Mouse (Mus musculus) heart, postnatal 36 days (tissue): ENCODE data around the gene Uhrf1. TPM values are rescaled to one million over a fixed set of nuclear protein-coding genes. Genes with fewer than 3 reads are reported as not detected.
"Not testable (repeated sequence)": the region's sequence is repeated elsewhere in the genome, so short reads cannot be mapped to it uniquely, and the experiment has no call there.

Experiments used
- DNase-seq, 2 experiments: peaks; one replicate each; pipeline ENCODE4 v3.0.0; 2021 to 2022
- intact Hi-C: fragments of 180-260 bp; cut with DNase I; formaldehyde crosslinking; loops from one replicate; pipeline ENCODE4 v1.15.1; 2025
- total RNA-seq, 2 experiments: library from RNA; stranded (reverse); gene quantifications; 2 replicates each; pipeline ENCODE4 v1.2.3; 2021

Gene Uhrf1
- total RNA-seq: 1 to 10 TPM; 2.8 to 3.3 TPM

- peak; percentile 64 to 70 for DNase-seq
- intact Hi-C loops: no loop called here
Observed at GRCm38 (mm10) chr17:56303160-56303846, at the start of gene Uhrf1. TSS of gene Uhrf1 (plus strand) at chr17:56303321.

- intact Hi-C loops: loop anchor here (1.0 to 5.0 kb wide), 2 partner anchors 122 to 142 kb away; no protein-coding TSS in a partner anchor
- DNase-seq: no peak
Observed at GRCm38 (mm10) chr17:56254695-56255094, 48.4 kb upstream of the Uhrf1 start.

- intact Hi-C loops: loop anchor here (1.0 to 5.0 kb wide), 2 partner anchors 123 to 143 kb away; no protein-coding TSS in a partner anchor
- DNase-seq: no peak
Observed at GRCm38 (mm10) chr17:56255429-56255828, 47.7 kb upstream of the Uhrf1 start.

GRCm38 (mm10) chr17:56255863-56256238, 47.3 kb upstream of the Uhrf1 start:
- DNase-seq: peak; percentile 97 to 99
- intact Hi-C loops: loop anchor here (1.0 to 5.0 kb wide), 2 partner anchors 124 to 144 kb away; no protein-coding TSS in a partner anchor

GRCm38 (mm10) chr17:56256239-56256881, 46.8 kb upstream of the Uhrf1 start, which contains the start of gene Fem1a:
TSS of gene Fem1a (plus strand) at chr17:56256810.
- intact Hi-C loops: loop anchor here (5.0 kb wide), 1 partner anchor 144 kb away; no protein-coding TSS in a partner anchor

GRCm38 (mm10) chr17:56257181-56257894, 45.8 kb upstream of the Uhrf1 start:
- intact Hi-C loops: loop anchor here (5.0 kb wide), 1 partner anchor 145 kb away; no protein-coding TSS in a partner anchor
- DNase-seq: peak in 1 of 2 experiments; percentile 52

More at GRCm38 (mm10) chr17:56256239-56256881, 46.8 kb upstream of the Uhrf1 start, which contains the start of gene Fem1a:
- peak; percentile 84 to 92 for DNase-seq

GRCm38 (mm10) chr17:56258269-56258668, 44.9 kb upstream of the Uhrf1 start:
- DNase-seq: peak in 1 of 2 experiments; percentile 5
- intact Hi-C loops: loop anchor here (5.0 kb wide), 1 partner anchor 146 kb away; no protein-coding TSS in a partner anchor

- DNase-seq: not testable (repeated sequence)
- intact Hi-C loops: loop anchor here (5.0 kb wide), 1 partner anchor 147 kb away; no protein-coding TSS in a partner anchor
Observed at GRCm38 (mm10) chr17:56258812-56259211, 44.3 kb upstream of the Uhrf1 start.

GRCm38 (mm10) chr17:56259301-56260037, 43.7 kb upstream of the Uhrf1 start:
- intact Hi-C loops: loop anchor here (5.0 kb wide), 1 partner anchor 147 kb away; no protein-coding TSS in a partner anchor
- peak in 1 of 2 experiments; percentile 6 for DNase-seq

GRCm38 (mm10) chr17:56261166-56261565, 42.0 kb upstream of the Uhrf1 start:
- no peak for DNase-seq
- intact Hi-C loops: no loop called here

GRCm38 (mm10) chr17:56262645-56263094, 40.5 kb upstream of the Uhrf1 start:
- intact Hi-C loops: no loop called here

GRCm38 (mm10) chr17:56264020-56264419, 39.1 kb upstream of the Uhrf1 start:
- intact Hi-C loops: no loop called here
- DNase-seq: peak; percentile 81 to 82

More at GRCm38 (mm10) chr17:56262645-56263094, 40.5 kb upstream of the Uhrf1 start:
- DNase-seq: no peak

- intact Hi-C loops: no loop called here
- DNase-seq: no peak
Observed at GRCm38 (mm10) chr17:56265011-56265410, 38.1 kb upstream of the Uhrf1 start.

- intact Hi-C loops: no loop called here
- DNase-seq: no peak
Observed at GRCm38 (mm10) chr17:56265869-56266268, 37.3 kb upstream of the Uhrf1 start.

- DNase-seq: no peak
- intact Hi-C loops: no loop called here
Observed at GRCm38 (mm10) chr17:56266271-56266670, 36.9 kb upstream of the Uhrf1 start.

- DNase-seq: peak in 1 of 2 experiments; percentile 58
- intact Hi-C loops: no loop called here
Observed at GRCm38 (mm10) chr17:56269153-56269630, 33.9 kb upstream of the Uhrf1 start.

- DNase-seq: peak in 1 of 2 experiments; percentile 2
- intact Hi-C loops: no loop called here
Observed at GRCm38 (mm10) chr17:56269741-56270140, 33.4 kb upstream of the Uhrf1 start.

GRCm38 (mm10) chr17:56271609-56272253, 31.4 kb upstream of the Uhrf1 start:
- intact Hi-C loops: no loop called here
- DNase-seq: no peak

- intact Hi-C loops: no loop called here
- no peak for DNase-seq
Observed at GRCm38 (mm10) chr17:56272644-56273043, 30.5 kb upstream of the Uhrf1 start.
